Mouse (Mus musculus): ENCODE data around the gene Lrrc75a.
A peak's percentile ranks its signal among the peaks of the same experiment; 100 is the strongest.
"Not testable (repeated sequence)": the region's sequence is repeated elsewhere in the genome, so short reads cannot be mapped to it uniquely, and the experiment has no call there.

The Lrrc75a gene

DNA sequence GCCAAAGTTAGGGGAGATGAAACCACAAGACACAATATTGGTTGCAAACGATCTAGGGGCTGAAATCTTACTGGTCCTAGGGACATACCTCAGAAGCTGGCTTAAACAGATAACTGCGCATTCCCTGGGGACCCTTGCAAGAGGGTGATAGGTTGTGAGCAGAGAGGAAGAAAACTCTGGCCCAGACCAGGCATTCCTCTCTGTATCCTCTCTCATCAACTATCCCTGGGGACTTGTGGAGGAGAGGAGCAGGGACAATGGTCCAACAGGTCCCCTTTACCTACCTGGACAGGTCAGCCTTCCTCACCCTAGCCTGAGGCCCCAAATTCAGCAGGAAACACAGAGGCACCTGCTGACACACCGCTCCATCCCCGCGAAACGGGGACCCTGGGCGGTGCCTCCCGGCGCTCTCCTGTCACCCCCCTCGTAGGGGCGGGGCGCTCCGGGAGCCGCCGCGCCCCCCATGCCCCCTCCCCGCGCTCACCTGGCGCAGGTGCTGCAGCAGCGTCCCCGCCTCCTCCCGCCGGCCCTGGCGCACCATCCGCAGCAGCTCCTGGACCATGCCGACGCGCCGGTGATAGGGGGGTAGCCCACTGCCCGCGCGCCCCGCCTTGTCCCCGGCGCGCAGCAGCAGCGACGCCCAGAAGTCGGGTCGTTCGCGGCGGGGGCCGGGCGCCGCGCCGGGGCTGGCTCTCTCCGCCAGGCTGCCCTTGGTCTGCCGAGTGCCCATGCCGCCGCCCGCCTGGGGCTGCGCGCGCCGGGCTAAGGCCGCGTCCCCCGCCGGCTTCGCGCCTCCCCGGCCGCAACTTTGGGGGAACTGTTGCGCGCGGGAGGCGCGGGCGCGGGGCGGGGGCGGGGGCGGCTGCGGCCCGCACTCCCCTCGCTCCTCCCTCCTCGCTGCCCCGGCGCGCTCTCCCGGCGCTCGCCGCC, at the start of gene Lrrc75a:
TSS of gene Lrrc75a (minus strand) at position 863 of the 930 bp plus-strand sequence.
- DNase-seq (ENCODE audit: low spot score in 2 of 2): peak; percentile 26 to 33

- no peak for DNase-seq (ENCODE audit: low spot score in 2 of 2)
These were observed 46.8 kb upstream of the Lrrc75a start for GRCm38 (mm10) chr11:62695126-62695525.

- peak; percentile 18 to 63 for DNase-seq (ENCODE audit: low spot score in 2 of 2)
These were observed 45.2 kb upstream of the Lrrc75a start for GRCm38 (mm10) chr11:62693299-62694184.

DNA sequence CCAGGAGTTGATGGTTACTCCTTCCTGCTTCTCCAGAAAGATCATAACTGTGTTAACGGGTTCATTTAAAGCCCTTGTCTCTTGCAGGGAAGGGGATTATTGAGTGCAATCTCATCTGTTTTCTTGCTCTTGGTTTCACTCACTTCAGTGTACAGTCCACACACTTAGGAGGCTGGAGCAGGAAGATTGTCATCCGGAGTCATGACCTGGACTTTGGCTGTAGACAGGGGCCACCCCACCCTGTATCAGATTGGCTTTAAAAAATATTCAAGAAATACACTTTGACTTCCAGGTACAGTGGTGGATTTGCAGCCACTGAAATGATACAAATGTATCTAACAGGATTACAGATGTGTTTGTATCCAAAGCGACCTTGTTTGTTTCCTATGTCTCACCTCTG, 43.3 kb upstream of the Lrrc75a start:
- DNase-seq (ENCODE audit: low spot score in 2 of 2): no peak

DNA sequence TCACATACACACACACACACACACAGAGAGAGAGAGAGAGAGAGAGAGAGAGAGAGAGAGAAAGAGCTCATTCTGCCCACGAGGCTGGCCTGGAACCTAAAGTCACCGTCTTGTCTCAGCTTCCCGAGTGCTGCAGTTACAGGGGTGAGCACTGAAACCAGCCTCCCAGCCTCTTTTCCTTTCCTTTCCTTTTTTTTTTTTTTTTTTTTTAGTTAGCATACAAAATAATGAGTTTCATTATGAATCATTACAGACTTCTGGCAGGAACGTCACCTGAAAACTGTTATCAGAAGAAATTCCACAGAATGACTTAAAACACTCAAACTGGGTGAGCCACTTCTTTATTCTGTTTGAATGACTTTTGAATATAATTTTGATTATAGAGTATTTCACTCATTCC, 31.6 kb upstream of the Lrrc75a start:
- DNase-seq (ENCODE audit: low spot score in 2 of 2): no peak

GRCm38 (mm10) chr11:62678778-62679354, 30.5 kb upstream of the Lrrc75a start:
- no peak for DNase-seq (ENCODE audit: low spot score in 2 of 2)

- DNase-seq (ENCODE audit: low spot score in 2 of 2): no peak
These were observed 27.9 kb upstream of the Lrrc75a start for GRCm38 (mm10) chr11:62676290-62676596.

DNA sequence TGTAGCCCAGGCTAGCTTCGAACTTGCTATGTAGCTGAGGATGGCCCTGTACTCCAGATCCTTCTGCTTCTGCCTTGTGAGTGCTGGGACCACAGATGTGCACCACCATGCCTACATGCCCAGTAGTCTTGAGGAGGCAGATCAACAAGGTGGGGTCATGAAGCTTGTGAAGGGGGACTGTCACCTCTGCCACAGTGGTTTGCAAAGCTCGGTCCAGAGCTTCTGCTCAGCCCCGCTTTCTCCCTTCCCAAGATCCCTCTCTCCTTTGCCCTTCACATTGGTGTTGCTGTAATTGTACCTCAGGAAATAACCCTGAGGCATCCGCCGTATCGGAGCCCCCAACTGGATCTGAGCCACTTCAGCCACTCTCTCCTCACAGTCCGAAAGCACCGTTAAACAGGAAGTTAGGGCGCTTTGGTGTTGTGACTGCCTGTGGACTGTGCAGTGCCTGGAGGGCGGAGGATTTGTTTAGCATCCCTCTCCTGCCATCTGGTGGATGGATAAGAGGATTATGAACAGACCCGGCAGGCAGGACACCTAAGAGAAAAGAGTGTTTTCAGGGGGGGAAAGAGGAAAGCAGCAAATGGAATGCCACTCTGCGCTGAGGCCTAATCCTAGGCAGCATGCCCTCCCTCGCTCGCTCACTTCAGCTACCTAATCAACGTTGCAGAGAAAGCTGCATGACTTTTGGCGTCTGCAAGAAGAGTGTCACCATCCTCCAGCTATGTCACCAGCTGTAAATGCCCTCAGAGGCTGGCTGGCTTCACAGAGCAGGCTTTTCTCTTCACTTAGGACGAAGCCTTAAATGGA, 27.4 kb upstream of the Lrrc75a start:
- DNase-seq (ENCODE audit: low spot score in 2 of 2): peak; percentile 33 to 70

- no peak for DNase-seq (ENCODE audit: low spot score in 2 of 2)
These were observed 21.7 kb upstream of the Lrrc75a start for GRCm38 (mm10) chr11:62670006-62670405.

- DNase-seq (ENCODE audit: low spot score in 2 of 2): no peak
These were observed 21.1 kb upstream of the Lrrc75a start for GRCm38 (mm10) chr11:62669471-62669870.

- DNase-seq (ENCODE audit: low spot score in 2 of 2): no peak
These were observed 20.7 kb upstream of the Lrrc75a start for GRCm38 (mm10) chr11:62668986-62669385.

- DNase-seq (ENCODE audit: low spot score in 2 of 2): no peak
These were observed 15.9 kb upstream of the Lrrc75a start for GRCm38 (mm10) chr11:62664250-62664649.

DNA sequence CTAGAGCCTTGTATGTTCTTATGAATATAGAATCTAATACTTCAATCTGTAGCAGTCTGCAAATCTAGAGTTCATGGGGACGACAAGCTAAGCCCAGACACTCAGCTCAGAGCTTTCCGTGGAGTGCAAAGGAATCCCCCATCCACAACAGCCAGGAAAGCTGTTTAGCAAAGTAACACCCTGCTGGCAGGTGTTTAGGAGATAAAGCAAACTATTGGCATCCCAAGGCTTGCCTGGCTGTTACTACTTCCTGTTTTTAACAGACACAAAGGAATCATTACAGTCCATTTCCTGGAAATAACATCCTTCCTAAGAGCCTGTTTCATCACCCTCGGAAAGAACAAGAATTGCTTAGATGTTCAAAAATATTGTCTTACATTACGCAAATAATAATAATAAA, 12.6 kb upstream of the Lrrc75a start:
- DNase-seq (ENCODE audit: low spot score in 2 of 2): no peak

- DNase-seq (ENCODE audit: low spot score in 2 of 2): no peak
These were observed 3.8 kb upstream of the Lrrc75a start for GRCm38 (mm10) chr11:62652080-62652479.

DNA sequence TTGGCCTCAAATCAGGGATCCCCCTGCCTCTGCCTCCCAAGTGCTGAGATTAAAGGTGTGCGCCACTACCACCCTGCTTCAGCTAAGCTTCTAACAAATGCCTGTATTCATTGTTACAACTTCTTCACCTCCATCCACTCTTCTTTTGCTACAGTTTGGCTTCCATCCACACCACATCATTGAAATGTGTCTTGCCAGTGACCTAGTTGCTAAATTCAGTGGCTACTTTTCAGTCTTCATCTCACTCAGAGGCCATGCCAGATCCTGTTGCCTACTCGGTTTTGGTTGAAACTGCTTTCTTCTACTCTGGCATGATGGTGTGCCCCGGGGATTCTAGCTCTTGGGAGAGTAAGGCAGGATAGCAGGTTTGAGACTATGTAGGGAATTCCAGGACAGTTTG, 3.2 kb upstream of the Lrrc75a start:
- no peak for DNase-seq (ENCODE audit: low spot score in 2 of 2)

- DNase-seq (ENCODE audit: low spot score in 2 of 2): not testable (repeated sequence)
These were observed 1.5 kb upstream of the Lrrc75a start for GRCm38 (mm10) chr11:62649803-62650202.

- DNase-seq (ENCODE audit: low spot score in 2 of 2): peak; percentile 93 to 99
These were observed 468 bp upstream of the Lrrc75a start, which contains the start of gene Mmgt2 for GRCm38 (mm10) chr11:62648591-62649391. Gene Mmgt2, plus strand, starts transcription at chr11:62648664.

GRCm38 (mm10) chr11:62646958-62647515, 1.3 kb downstream of the Lrrc75a start:
- no peak for DNase-seq (ENCODE audit: low spot score in 2 of 2)

DNA sequence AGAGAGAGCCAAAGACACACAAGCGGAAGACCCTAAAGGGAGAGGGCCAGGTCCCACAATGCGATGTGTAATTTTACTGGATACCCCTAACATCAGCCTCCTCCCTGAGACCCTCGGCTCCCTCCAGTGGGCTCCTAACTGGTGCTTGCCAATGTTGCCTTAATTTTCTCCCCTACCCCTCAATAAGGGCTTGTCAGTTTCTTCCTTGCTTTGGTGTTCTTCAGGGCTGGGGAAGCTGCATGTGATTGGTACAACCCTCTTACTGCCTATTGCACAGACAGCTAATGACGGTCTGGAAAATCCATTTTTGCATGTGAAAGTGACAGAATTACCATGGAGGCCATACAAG, 1.9 kb downstream of the Lrrc75a start:
- DNase-seq (ENCODE audit: low spot score in 2 of 2): no peak
